Mouse (Mus musculus) CD4-positive, CD25-positive, alpha-beta regulatory T cell, adult 2 months (primary cell): Measurements from ENCODE around the gene Dot1l.
"Not testable (repeated sequence)": the region's sequence is repeated elsewhere in the genome, so short reads cannot be mapped to it uniquely, and the experiment has no call there.

Experiments used
- DNase-seq: peaks from one replicate; pipeline ENCODE4 v3.0.0-alpha.2; 2012; ENCODE audit warnings: low read depth, low spot score

Gene Dot1l

DNA sequence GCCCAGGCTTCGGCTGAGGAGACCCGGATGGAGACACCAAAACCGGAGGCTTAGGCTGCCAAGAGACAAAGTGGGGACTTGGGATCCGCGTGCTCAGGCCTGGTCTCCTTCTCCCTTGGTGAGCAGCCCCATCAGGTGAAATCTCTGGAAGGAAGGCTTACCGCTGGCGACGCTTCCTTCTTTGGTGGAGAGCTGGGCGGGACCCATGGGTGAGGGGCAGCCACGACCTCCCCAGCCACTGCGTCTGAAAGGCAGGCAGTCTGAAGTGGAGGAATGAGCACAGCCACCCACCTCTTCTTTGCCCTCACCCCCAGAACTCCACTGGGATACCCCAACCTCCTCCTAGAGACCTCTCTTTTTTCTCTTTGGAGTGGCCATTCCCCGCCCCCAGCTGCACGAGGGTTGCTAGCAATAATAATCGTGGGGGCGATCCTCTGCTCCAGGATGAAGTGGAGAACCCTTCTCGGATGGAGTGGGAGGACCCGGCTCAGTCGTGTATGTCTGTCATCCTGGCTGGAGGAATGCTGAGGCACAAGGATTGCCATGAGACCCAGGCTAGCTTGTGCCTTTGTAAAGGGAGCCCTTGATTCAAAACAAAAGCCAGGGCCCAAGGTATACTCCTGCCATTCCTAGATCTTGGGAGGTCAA lies 54.1 kb downstream of the Dot1l start:
- no peak for DNase-seq

DNA sequence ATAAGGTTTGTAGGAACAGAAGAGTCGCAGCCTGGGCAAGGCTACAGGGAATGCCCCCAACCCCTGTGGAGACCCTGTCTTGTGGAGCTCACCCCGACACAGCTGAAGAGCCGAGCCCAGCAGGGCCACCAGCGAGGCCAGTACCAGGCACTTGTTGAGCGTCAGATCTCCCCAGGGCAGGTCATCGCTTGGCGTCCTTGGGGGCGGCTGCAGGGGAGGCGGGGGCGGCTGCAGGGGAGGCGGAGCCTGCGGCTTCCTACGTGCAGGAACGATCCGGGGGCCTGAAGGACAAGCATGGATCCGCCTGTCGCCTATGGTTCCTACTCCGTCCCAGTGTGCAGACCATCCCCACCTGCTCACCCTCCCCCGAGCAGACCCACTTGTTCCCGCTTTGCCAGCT lies 55.1 kb downstream of the Dot1l start:
- no peak for DNase-seq

DNA sequence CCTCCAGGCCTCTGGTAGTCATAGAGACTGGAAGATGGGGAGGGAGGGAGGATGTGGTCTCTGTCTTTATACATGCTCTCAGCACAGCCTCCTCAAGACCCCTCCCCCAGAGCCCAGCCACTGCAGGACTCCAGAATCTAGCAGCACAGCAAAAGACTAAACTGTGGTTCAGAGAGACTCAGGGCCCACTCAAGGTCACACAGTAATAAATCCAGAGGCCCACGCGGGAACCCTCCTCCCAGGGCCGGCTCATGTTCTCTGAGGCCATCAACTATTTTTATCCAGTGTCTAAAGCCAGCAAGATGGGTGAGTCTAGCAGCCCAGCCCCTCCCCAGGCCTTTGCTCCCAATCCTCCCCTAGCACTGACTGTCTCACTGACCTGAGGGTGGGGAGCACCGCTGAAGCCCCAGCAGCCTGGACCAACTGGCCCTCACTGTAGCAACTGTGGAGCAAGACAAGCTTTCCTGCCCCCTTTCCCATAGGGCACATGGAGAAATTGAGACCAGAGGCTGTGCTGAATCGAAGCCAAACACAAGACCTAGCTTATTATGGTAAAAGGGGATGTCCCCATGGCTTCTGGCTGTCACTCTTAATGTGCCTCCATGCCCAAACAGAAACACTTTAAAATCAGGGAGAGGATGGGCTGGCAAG lies 57.5 kb downstream of the Dot1l start:
- DNase-seq = no peak

DNA sequence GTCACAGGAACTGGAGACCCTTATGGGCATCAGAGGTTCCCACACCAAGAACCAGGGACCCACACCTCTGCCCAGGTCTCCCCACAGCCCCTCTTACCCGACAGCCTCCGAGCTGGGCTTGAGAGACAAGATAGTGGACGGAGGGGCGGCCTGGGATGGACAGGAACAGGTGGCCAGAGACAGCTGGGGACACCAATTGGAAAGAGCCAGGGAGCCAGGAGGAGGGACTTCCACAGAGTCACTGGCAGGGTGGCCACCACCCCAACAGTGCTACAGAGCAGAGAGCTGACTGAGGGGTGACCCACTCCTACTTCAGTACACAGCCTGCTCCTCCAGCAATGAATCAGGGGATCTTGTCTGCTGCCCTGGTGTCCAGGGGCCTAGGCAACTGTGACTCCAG lies 58.4 kb downstream of the Dot1l start, which contains the start of gene Jsrp1:
Gene Jsrp1, minus strand, starts transcription at position 133 of the 400 bp plus-strand sequence.
- DNase-seq = no peak

GRCm38 (mm10) chr10:80814800-80815199 lies 59.8 kb downstream of the Dot1l start:
- DNase-seq = no peak

- DNase-seq = not testable (repeated sequence)
These were observed 61.3 kb downstream of the Dot1l start for GRCm38 (mm10) chr10:80816303-80816702.

DNA sequence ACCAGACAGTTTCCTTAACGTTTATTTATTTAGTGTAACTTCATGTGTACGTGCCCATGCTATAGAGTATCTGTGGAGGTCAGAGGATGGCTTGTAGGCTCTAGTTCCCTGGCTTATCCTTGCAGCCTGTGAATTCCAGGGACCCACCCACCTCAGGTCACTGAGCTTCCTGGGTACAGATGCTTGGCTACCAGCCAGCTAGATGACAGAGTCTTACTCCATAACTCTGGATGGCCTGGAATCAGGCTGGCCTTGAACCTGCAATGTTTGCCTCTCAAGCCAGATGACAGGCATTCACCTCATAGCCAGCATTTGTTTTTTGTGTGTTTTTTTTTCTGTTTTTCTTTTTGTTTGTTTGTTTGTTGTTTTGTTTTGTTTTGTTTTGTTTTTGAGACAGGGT lies 62.2 kb downstream of the Dot1l start:
- DNase-seq = no peak

- DNase-seq = peak; percentile 61
These were observed 62.9 kb downstream of the Dot1l start for GRCm38 (mm10) chr10:80817955-80818354.

DNA sequence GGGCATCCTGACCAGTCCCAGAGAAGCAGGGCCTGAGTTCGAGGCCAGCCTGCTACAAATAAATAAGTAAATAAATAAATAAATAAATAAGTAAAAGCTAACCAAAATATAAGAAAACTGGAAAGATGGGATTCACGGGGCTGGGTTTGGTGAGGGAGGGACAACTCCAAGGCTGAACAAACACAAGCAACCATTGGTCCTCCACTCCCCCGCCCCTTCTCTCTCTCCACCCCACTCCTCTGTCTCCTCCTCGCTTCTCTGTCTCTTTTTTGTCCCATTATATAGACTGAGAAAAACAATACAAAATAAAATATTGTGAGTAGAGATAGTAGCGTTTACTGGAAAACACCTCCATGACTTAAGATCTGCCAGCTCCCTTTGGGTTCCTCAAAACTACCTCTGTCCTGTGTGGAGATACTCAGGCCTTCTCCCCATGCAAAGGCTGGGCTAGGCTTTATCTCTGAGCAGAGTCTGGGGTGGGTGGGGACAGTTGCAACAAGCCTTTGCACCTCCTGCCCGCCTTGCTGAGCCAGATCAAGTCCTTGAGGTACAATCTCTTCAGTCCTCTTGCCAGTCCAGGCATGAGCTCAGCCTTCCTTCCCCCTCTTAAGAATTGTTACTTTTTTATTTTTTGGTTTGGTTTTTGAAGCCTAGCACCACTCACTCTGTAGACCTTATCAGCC lies 63.7 kb downstream of the Dot1l start:
- DNase-seq = no peak

DNA sequence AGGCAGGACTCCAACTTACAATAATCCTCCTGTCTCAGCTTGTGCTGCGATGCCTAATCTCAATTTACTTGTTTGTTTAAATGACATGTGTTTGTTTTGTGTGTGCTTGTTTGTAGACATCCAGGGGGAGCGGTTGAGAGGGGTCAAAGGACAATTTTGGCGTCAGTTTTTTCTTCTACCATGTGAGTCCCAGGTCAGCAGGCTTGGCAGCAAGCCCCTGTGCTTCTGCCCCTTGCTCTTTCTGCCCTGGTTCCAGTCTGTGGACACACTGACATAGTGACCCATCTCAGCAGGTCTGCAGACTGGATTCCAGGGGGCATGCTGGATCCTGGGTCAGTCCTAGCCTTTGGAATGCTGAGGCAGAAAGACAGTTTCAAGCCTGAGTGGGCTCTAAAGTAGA lies 64.4 kb downstream of the Dot1l start:
- no peak for DNase-seq

DNA sequence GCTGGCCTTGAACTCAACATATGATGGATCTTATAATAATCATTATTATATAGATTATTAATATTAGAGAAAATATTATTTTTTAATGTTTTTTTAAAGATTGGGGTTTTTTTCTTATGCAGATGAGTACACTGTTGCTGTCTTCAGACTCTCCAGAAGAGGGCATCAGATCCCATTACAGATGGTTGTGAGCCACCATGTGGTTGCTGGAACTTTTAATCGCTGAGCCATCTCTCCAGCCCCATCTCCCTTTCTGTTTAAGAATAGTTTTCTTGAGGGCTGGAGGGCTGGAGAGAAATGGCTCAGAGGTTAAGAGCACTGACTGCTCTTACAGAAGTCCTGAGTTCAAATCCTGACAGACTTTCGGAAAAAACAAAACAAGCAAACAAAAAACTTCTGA lies 67.0 kb downstream of the Dot1l start:
- peak; percentile 65 for DNase-seq

GRCm38 (mm10) chr10:80822528-80822927 lies 67.5 kb downstream of the Dot1l start:
- DNase-seq = no peak

DNA sequence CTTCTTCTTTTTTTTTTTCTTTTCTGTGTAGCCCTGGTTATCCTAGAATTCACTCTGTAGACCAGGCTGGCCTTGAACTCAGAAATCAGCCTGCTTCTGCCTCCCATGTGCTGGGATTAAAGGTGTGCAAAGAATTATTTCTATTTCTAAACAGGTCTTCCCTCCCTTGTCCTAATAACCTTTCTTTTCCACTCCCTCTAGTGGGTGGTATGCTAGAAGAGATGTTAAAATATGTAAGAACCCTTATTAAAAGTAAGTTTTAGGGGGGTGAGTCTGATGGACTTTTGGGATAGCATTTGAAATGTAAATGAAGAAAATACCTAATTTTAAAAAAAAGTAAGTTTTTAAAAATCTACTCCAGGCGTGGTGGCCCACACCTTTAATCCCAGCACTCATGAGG lies 68.3 kb downstream of the Dot1l start:
- DNase-seq = no peak

- peak; percentile 47 for DNase-seq
These were observed 69.0 kb downstream of the Dot1l start for GRCm38 (mm10) chr10:80823847-80824643.

- DNase-seq = no peak
These were observed 69.8 kb downstream of the Dot1l start for GRCm38 (mm10) chr10:80824827-80825226.

- peak; percentile 99 for DNase-seq
These were observed 71.4 kb downstream of the Dot1l start, which contains the start of gene Oaz1 for GRCm38 (mm10) chr10:80826151-80827062. Oaz1 (plus strand) TSS chr10:80826656.

DNA sequence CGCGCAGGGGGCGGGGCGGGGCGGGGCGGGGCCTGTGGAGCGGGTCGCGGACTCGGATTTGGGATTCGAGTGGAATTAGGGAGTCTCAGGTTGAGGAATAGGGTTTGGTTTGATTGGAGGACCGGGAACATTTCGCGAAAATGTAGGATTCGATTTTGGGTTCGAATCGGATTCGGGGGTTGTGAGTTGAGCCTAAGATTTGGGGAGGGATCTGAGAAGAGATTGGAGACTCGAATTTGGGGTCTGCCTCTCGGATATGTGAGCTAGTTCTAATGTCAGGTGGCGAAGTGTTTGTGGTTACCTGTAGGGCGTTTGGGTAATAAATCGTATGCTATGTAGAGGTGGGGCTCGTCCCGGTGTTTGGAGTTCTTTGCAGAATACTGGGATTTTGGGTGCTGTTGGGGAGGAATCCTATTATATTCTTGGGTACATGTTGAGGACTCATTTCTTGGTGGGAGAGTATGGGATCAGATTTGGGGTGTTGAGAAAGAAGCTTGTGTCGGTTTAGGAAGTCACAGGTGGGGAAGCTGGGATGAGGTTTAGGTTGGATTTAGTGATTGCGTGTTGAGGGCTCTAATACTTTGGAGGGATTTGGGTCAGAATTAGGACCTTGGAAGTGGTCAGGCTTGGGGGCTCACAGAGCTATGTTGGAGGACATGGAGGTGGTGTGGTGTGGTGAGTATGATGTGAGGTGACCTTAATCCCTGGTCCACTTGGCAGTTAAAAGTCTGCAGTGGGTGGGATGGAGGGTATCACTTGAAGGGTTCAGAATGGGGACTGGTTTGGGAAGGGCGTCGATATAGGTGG lies 72.3 kb downstream of the Dot1l start:
- no peak for DNase-seq

DNA sequence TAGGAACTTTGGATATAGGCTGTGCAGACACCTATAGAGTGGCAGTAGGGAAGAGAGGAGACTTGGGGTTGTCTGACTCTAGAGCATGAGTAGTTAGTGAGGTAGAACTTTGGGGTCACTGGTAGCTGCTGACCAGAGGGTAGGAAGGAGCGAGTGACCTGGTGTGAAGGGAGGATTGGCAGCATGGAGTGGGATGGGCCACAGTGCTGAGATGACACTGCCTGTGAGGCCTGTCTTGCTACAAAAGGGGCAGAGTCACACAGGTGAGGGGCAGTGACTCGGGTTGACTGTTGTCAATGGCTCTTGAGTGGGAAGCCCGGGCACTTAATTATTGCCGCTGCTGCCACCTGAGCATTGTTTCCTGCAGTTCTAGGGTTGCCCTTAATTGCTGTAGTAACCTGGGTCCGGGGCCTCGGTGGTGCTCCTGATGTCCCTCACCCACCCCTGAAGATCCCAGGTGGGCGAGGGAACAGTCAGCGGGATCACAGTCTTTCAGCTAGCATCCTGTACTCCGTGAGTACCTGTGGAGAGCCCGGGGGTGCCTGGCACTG lies 72.9 kb downstream of the Dot1l start:
- no peak for DNase-seq

- DNase-seq = not testable (repeated sequence)
These were observed 73.6 kb downstream of the Dot1l start for GRCm38 (mm10) chr10:80828587-80828986.
